Mouse (Mus musculus): Measurements from ENCODE around the gene Bglap.

The Bglap gene

GRCm38 (mm10) chr3:88339006-88339405 is 45.3 kb downstream of the Bglap start:
- DNase-seq, result no peak

- no peak for DNase-seq
Observed at GRCm38 (mm10) chr3:88338316-88338715, 45.9 kb downstream of the Bglap start.

GRCm38 (mm10) chr3:88337367-88338020 is 46.8 kb downstream of the Bglap start:
- DNase-seq, result no peak

GRCm38 (mm10) chr3:88336058-88337013 is 47.9 kb downstream of the Bglap start, which contains the start of the genes Tmem79 and Smg5:
Gene Tmem79, minus strand, starts transcription at chr3:88336148.
Gene Smg5, plus strand, starts transcription at chr3:88336260.
- peak; percentile 97 for DNase-seq

GRCm38 (mm10) chr3:88335436-88336053 is 48.7 kb downstream of the Bglap start:
- no peak for DNase-seq

- no peak for DNase-seq
Observed at GRCm38 (mm10) chr3:88334902-88335435, 49.3 kb downstream of the Bglap start.

- peak; percentile 31 for DNase-seq
Observed at GRCm38 (mm10) chr3:88334029-88334658, 50.1 kb downstream of the Bglap start.

Data from lung, postnatal 14 days (tissue).